Mouse (Mus musculus): ENCODE data around the gene Ing3. TPM values are rescaled to one million over a fixed set of nuclear protein-coding genes. Genes with fewer than 3 reads are reported as not detected.

Ing3 gene
- 54.6 and 58.2 TPM in 2 replicates for polyA plus RNA-seq (2014; fragmentation: Nextera tagmentation; extraction: Ambion mirVana)

GRCm38 (mm10) chr6:21949226-21949731 is at the start of gene Ing3:
Ing3 (plus strand) TSS chr6:21949571.
- peak within 1 kb of the TSS; percentile 95 for H3K27ac ChIP-seq (replicated peaks; ENCODE audit: low read depth, low read length)
- H3K9me3 ChIP-seq (ENCODE audit: control insufficient read depth, low read length), result no peaks in the 10 kb centered on the region
- ATAC-seq (ENCODE audit: insufficient number of reproducible peaks, low FRiP score, low TSS enrichment, low read depth), result peak; percentile 99

DNA sequence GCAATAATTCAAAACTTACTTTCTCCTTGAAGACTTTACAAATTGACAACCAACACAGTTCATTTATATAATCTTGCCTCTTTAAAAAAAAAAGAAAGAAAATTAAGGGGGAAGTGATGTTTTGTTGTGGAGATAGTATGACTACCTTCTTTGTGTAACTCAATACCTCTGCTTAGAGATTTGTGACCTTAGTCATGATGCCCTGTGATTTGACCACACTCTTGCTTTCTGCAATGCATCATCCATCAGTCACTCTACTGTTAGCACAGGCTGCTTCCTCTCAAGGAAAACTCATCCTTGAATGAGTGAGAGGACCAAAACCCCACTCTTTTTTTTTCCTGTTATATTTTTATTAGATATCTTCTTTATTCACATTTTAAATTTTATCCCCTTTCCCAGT is 39.7 kb upstream of the Ing3 start:
- H3K9me3 ChIP-seq (ENCODE audit: control insufficient read depth, low read length), result no peaks in the 10 kb centered on the region
- no peaks in the 10 kb centered on the region for H3K27me3 ChIP-seq (ENCODE audit: control insufficient read depth, insufficient read depth, low read length)
- ATAC-seq (ENCODE audit: insufficient number of reproducible peaks, low FRiP score, low TSS enrichment, low read depth) (no peak), DNase-seq (ENCODE audit: low spot score) (no peak)
- no peak overlapping the region for H3K4me3 ChIP-seq (ENCODE audit: low read depth, low read length)
- H3K27ac ChIP-seq (replicated peaks; ENCODE audit: low read depth, low read length), result no peak overlapping the region
- H3K9ac ChIP-seq (ENCODE audit: low read length), result no peak overlapping the region
- H3K4me2 ChIP-seq (ENCODE audit: low read depth, severe bottlenecking), result no peak overlapping the region
- H3K36me3 ChIP-seq (ENCODE audit: control insufficient read depth, insufficient read depth, low read length), result no peaks in the 10 kb centered on the region
- H3K4me1 ChIP-seq (ENCODE audit: control insufficient read depth, insufficient read depth, low read length), result no peaks in the 10 kb centered on the region

More at GRCm38 (mm10) chr6:21949226-21949731, at the start of gene Ing3:
- 0 out of 2 replicates have a peak, but pooled peaks cover 5% of the 10 kb centered on the region for H3K4me1 ChIP-seq (ENCODE audit: control insufficient read depth, insufficient read depth, low read length)
- H3K4me2 ChIP-seq (ENCODE audit: low read depth, severe bottlenecking), result peak within 1 kb of the TSS; percentile 60
- peak within 1 kb of the TSS; percentile 83 for H3K4me3 ChIP-seq (ENCODE audit: low read depth, low read length)
- H3K36me3 ChIP-seq (ENCODE audit: control insufficient read depth, insufficient read depth, low read length), result no peaks in the 10 kb centered on the region
- under 1% methylated on average over 35 of the region's 35 CpGs for WGBS
- H3K9ac ChIP-seq (ENCODE audit: low read length), result peak within 1 kb of the TSS; percentile 92
- peak; percentile 98 for DNase-seq (ENCODE audit: low spot score)
- H3K27me3 ChIP-seq (ENCODE audit: control insufficient read depth, insufficient read depth, low read length), result no peaks in the 10 kb centered on the region

- ATAC-seq (ENCODE audit: insufficient number of reproducible peaks, low FRiP score, low TSS enrichment, low read depth) (no peak), DNase-seq (ENCODE audit: low spot score) (no peak)
- WGBS, result 88% methylated on average over 6 of the region's 6 CpGs
- no peak overlapping the region for H3K4me2 ChIP-seq (ENCODE audit: low read depth, severe bottlenecking)
- no peak overlapping the region for H3K4me3 ChIP-seq (ENCODE audit: low read depth, low read length)
- no peak overlapping the region for H3K27ac ChIP-seq (replicated peaks; ENCODE audit: low read depth, low read length)
- no peaks in the 10 kb centered on the region for H3K27me3 ChIP-seq (ENCODE audit: control insufficient read depth, insufficient read depth, low read length)
- no peaks in the 10 kb centered on the region for H3K9me3 ChIP-seq (ENCODE audit: control insufficient read depth, low read length)
- no peaks in the 10 kb centered on the region for H3K36me3 ChIP-seq (ENCODE audit: control insufficient read depth, insufficient read depth, low read length)
- no peak overlapping the region for H3K9ac ChIP-seq (ENCODE audit: low read length)
- H3K4me1 ChIP-seq (ENCODE audit: control insufficient read depth, insufficient read depth, low read length), result no peaks in the 10 kb centered on the region
Measured at GRCm38 (mm10) chr6:21910804-21911203, 38.6 kb upstream of the Ing3 start.

GRCm38 (mm10) chr6:21916591-21916990 is 32.8 kb upstream of the Ing3 start:
- Histone ChIP-seq H3K4me1 (ENCODE audit: control insufficient read depth, insufficient read depth, low read length) (no peaks in the 10 kb centered on the region), H3K36me3 (ENCODE audit: control insufficient read depth, insufficient read depth, low read length) (no peaks in the 10 kb centered on the region), H3K4me3 (ENCODE audit: low read depth, low read length) (no peak overlapping the region), H3K9ac (ENCODE audit: low read length) (no peak overlapping the region), H3K4me2 (ENCODE audit: low read depth, severe bottlenecking) (no peak overlapping the region), H3K27me3 (ENCODE audit: control insufficient read depth, insufficient read depth, low read length) (no peaks in the 10 kb centered on the region), H3K9me3 (ENCODE audit: control insufficient read depth, low read length) (no peaks in the 10 kb centered on the region), H3K27ac (replicated peaks; ENCODE audit: low read depth, low read length) (no peak overlapping the region)
- DNase-seq (ENCODE audit: low spot score), result no peak
- WGBS, result 91% methylated on average over 2 of the region's 2 CpGs
- ATAC-seq (ENCODE audit: insufficient number of reproducible peaks, low FRiP score, low TSS enrichment, low read depth), result no peak

DNA sequence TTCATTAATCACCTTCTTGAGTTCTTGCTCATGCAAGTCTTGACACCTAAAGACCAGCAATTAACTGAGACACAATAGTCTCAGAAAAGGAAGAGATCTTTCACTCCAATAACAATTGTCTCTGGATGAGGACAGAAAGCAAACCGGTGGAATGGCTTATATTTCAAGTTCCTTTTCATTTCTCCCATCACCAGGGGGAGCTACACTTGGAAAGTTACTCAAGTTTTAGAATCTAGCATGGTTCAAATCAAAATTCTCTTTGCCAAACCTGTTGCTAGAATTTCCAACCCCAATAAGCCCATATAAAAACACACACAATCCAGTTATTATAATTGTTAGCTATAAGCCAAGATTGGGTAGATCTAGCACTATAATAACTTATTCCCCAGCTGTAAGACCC is 25.2 kb upstream of the Ing3 start:
- Histone ChIP-seq H3K4me3 (ENCODE audit: low read depth, low read length) (no peak overlapping the region), H3K9ac (ENCODE audit: low read length) (no peak overlapping the region), H3K4me2 (ENCODE audit: low read depth, severe bottlenecking) (no peak overlapping the region), H3K27ac (replicated peaks; ENCODE audit: low read depth, low read length) (no peak overlapping the region), H3K36me3 (ENCODE audit: control insufficient read depth, insufficient read depth, low read length) (no peaks in the 10 kb centered on the region), H3K9me3 (ENCODE audit: control insufficient read depth, low read length) (no peaks in the 10 kb centered on the region), H3K4me1 (ENCODE audit: control insufficient read depth, insufficient read depth, low read length) (no peaks in the 10 kb centered on the region), H3K27me3 (ENCODE audit: control insufficient read depth, insufficient read depth, low read length) (no peaks in the 10 kb centered on the region)
- DNase-seq (ENCODE audit: low spot score) (no peak), ATAC-seq (ENCODE audit: insufficient number of reproducible peaks, low FRiP score, low TSS enrichment, low read depth) (no peak)
- WGBS, result 44% methylated on average over 1 of the region's 1 CpGs

DNA sequence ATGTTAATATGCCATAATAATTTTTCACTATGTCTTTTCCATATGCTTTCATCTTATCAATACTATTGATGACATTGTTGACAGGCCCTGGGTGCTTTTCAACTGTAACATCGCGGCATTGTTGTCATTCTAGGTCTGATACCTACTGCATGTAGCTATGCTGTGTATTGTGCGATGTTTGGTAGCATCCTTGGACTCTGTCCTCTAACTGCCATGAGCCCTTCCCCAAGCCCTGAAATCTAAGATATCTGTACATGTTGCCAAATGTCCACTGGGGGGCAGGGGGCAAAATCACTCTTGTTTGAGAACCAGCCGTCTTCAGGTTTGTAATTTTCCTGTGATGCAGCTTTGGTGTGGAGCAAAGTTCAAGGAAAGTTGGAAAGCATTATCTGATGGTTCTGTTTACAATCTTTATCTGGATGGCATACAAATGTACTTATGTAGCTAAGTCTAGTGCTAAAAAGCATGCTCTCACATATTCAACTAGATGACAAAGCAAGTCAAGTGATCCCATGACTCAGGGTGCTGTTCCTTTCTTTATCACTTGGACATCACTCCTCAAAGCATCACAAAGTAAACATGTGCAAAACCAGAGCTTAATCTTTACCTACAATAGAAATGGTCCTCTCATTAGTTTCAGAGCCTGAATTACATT is 11.3 kb upstream of the Ing3 start:
- no peak overlapping the region for H3K4me2 ChIP-seq (ENCODE audit: low read depth, severe bottlenecking)

DNA sequence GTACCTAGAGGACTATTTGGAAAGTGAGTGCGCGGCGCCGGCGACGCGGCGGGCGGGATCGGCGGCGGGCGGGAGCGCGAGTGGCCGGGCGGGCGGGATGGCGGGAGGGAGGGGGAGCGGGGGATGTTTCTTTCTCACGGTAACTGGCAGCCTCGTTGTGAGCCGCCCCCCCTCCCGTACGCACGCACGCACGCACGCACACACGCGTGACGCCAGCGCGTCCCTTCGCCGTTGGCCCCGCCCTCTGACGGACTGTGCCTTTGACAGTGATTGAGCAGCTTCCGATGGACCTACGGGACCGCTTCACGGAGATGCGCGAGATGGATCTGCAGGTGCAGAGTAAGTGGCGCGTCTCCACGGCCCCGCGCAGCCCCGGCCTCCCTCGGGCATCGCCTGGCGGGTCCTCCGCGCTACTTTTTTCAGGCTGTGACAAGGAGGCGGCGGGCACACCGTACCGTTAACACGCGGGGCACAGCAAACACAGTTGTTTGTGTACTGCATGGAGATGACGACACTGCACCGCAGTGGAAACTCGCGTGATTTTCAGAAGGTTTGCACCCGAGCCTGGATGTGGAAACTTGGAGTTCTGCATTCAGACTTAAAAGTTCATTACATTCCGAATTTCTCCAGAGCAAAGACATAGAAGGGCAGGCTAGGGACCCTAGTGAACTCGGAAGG is 539 bp downstream of the Ing3 start:
- DNase-seq (ENCODE audit: low spot score) (peak; percentile 97), ATAC-seq (ENCODE audit: insufficient number of reproducible peaks, low FRiP score, low TSS enrichment, low read depth) (peak; percentile 95)
- under 1% methylated on average over 57 of the region's 68 CpGs for WGBS

More for the DNA sequence above, 11.3 kb upstream of the Ing3 start:
- Histone ChIP-seq H3K4me3 (ENCODE audit: low read depth, low read length) (no peak overlapping the region), H3K9ac (ENCODE audit: low read length) (no peak overlapping the region), H3K27me3 (ENCODE audit: control insufficient read depth, insufficient read depth, low read length) (no peaks in the 10 kb centered on the region), H3K4me1 (ENCODE audit: control insufficient read depth, insufficient read depth, low read length) (no peaks in the 10 kb centered on the region), H3K36me3 (ENCODE audit: control insufficient read depth, insufficient read depth, low read length) (no peaks in the 10 kb centered on the region), H3K27ac (replicated peaks; ENCODE audit: low read depth, low read length) (no peak overlapping the region), H3K9me3 (ENCODE audit: control insufficient read depth, low read length) (no peaks in the 10 kb centered on the region)
- 87% methylated on average over 4 of the region's 4 CpGs for WGBS
- no peak for ATAC-seq (ENCODE audit: insufficient number of reproducible peaks, low FRiP score, low TSS enrichment, low read depth)
- DNase-seq (ENCODE audit: low spot score), result no peak

DNA sequence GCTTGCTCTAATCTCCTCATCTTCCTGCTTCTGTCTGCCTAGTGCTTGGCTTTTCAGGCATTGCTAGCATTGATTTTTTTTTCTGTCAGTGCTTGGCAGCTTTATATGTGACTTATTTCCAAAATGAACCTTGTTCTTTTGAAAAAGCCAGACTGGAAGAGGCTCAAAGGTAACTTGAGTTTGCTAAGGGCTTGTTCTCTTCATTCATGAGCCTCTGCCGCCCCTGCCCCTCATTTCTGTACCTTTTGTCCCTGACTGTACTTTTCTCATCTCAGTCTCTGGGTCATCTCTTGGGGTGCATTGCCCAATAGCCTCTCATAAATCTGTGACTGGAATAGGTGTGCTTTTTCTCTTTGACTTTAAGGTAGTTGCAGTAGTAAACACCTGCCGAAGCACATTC is 1.3 kb downstream of the Ing3 start:
- H3K4me2 ChIP-seq (ENCODE audit: low read depth, severe bottlenecking), result peak overlapping the region; percentile 60
- no peaks in the 10 kb centered on the region for H3K27me3 ChIP-seq (ENCODE audit: control insufficient read depth, insufficient read depth, low read length)
- peak overlapping the region; percentile 83 for H3K4me3 ChIP-seq (ENCODE audit: low read depth, low read length)
- 77% methylated on average over 2 of the region's 2 CpGs for WGBS
- H3K4me1 ChIP-seq (ENCODE audit: control insufficient read depth, insufficient read depth, low read length), result 0 out of 2 replicates have a peak, but pooled peaks cover 5% of the 10 kb centered on the region
- no peak for DNase-seq (ENCODE audit: low spot score)
- no peak overlapping the region for H3K27ac ChIP-seq (replicated peaks; ENCODE audit: low read depth, low read length)
- no peak overlapping the region for H3K9ac ChIP-seq (ENCODE audit: low read length)
- H3K9me3 ChIP-seq (ENCODE audit: control insufficient read depth, low read length), result no peaks in the 10 kb centered on the region
- peaks cover 4% of the 10 kb centered on the region; the same call in 1 of the 2 replicates for H3K36me3 ChIP-seq (ENCODE audit: control insufficient read depth, insufficient read depth, low read length)
- ATAC-seq (ENCODE audit: insufficient number of reproducible peaks, low FRiP score, low TSS enrichment, low read depth), result no peak

More for the DNA sequence above, 539 bp downstream of the Ing3 start:
- Histone ChIP-seq H3K4me2 (ENCODE audit: low read depth, severe bottlenecking) (peak overlapping the region; percentile 60), H3K36me3 (ENCODE audit: control insufficient read depth, insufficient read depth, low read length) (peaks cover 2% of the 10 kb centered on the region; the same call in 1 of the 2 replicates), H3K4me3 (ENCODE audit: low read depth, low read length) (peak overlapping the region; percentile 83), H3K9ac (ENCODE audit: low read length) (peak overlapping the region; percentile 92), H3K9me3 (ENCODE audit: control insufficient read depth, low read length) (no peaks in the 10 kb centered on the region), H3K27me3 (ENCODE audit: control insufficient read depth, insufficient read depth, low read length) (no peaks in the 10 kb centered on the region), H3K4me1 (ENCODE audit: control insufficient read depth, insufficient read depth, low read length) (0 out of 2 replicates have a peak, but pooled peaks cover 5% of the 10 kb centered on the region), H3K27ac (replicated peaks; ENCODE audit: low read depth, low read length) (peak overlapping the region; percentile 95)
